Mouse (Mus musculus) neural tube, embryonic 11.5 days (tissue): ENCODE results near the gene Sgk1. TPM values are rescaled to one million over a fixed set of nuclear protein-coding genes. Genes with fewer than 3 reads are reported as not detected.

Source experiments
- ATAC-seq: fragments of 200-750 bp; cut with Nextera tagmentation; 2 replicates; pipeline ENCODE4 v1.8.0; 2017; ENCODE audit warnings: moderate number of reproducible peaks, mild to moderate bottlenecking, moderate TSS enrichment, moderate library complexity; ENCODE audit not compliant: insufficient read depth, low FRiP score, low TSS enrichment
- DNase-seq: peaks from one replicate; pipeline ENCODE4 v3.0.0-alpha.2; 2015; ENCODE audit warnings: low spot score
- H3K27ac ChIP-seq: fragments of 300-500 bp; sonication (generic); 2 replicates; pipeline ENCODE4 v1.5.1; 2014; ENCODE audit warnings: low read depth, mild to moderate bottlenecking, low read length
- H3K27me3 ChIP-seq: fragments of 300-500 bp; sonication (generic); 2 replicates; pipeline ENCODE4 v1.6.1; 2014; ENCODE audit warnings: mild to moderate bottlenecking, low read length, mixed read lengths; ENCODE audit not compliant: control insufficient read depth, insufficient read depth
- H3K36me3 ChIP-seq: fragments of 300-500 bp; sonication (generic); 2 replicates; pipeline ENCODE4 v1.6.1; 2014; ENCODE audit warnings: mild to moderate bottlenecking, low read length, moderate library complexity, mixed read lengths; ENCODE audit not compliant: control insufficient read depth, insufficient read depth
- H3K4me1 ChIP-seq: fragments of 300-500 bp; sonication (generic); 2 replicates; pipeline ENCODE4 v1.6.1; 2014; ENCODE audit warnings: low read length, mixed read lengths; ENCODE audit not compliant: control insufficient read depth, insufficient read depth
- H3K4me2 ChIP-seq: fragments of 300-500 bp; sonication (generic); 2 replicates; pipeline ENCODE4 v1.6.1; 2014; ENCODE audit warnings: low read depth, mild to moderate bottlenecking, moderate library complexity
- H3K4me3 ChIP-seq: fragments of 300-500 bp; sonication (generic); 2 replicates; pipeline ENCODE4 v1.5.1; 2014; ENCODE audit warnings: low read depth, low read length
- H3K9ac ChIP-seq: fragments of 300-500 bp; sonication (generic); 2 replicates; pipeline ENCODE4 v1.6.1; 2014; ENCODE audit warnings: mild to moderate bottlenecking, low read length
- H3K9me3 ChIP-seq: fragments of 300-500 bp; sonication (generic); 2 replicates; pipeline ENCODE4 v1.6.1; 2016; ENCODE audit warnings: low read length; ENCODE audit not compliant: control insufficient read depth
- WGBS: fragments of 180-500 bp; shearing (Covaris S2); extraction: QIAGEN DNeasy Blood & Tissue Kit; methylation state at CpG from one replicate; pipeline ENCODE4 v1.1.7; 2014; 5-methylcytosine and 5-hydroxymethylcytosine counted together
- polyA plus RNA-seq: library from polyadenylated mRNA; unstranded; fragments of >200 nt; fragmentation: Nextera tagmentation; extraction: Ambion mirVana; gene quantifications from 2 replicates; pipeline ENCODE4 v1.2.1, GENCODE M21; 2014

The Sgk1 gene
- 22.1 TPM in 2 replicates for polyA plus RNA-seq

DNA sequence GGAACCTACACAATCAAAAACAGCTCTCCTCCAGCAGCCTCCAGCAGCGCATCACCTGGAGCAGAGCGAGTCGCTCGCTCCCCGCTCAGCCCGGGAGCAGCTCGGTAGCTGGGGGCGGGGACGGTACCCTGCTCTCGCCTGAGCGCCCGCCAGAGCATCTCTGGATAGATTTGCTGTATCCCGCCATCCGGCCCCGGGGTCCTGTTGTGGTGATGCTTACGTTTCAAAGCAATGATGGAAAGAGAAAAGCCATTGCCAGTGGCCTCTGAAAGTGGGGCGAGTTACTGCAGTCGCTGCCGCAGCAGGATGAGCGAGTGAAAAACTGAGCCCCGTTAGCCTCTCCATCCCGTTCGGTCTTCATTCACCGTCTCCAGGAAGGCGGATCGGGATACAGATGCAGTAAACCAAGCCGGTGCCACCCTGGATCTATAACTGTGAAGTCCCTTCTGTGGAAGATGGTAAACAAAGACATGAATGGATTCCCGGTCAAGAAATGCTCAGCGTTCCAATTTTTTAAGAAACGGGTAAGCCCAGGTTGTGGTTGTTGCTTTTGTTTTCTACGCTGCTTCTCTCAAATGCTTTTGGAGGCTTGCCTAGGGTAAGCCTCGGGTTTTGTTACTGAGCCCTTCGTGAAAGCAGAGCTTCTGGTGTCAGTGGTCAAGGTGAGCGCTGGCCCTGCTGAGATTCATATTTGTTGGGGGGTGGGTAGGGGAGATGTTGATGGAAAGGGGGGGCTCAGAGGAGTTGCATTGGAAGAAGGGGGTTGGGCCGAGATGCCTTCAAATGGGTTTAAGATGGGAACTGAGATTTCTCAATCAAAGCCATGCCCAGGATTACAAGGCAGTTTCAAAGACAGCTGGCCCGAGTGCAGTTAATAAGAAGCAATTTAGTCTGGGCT, at the start of gene Sgk1:
TSS of gene Sgk1 (plus strand) at position 1 of the 898 bp plus-strand sequence.
- H3K9me3 ChIP-seq: no peaks in the 10 kb centered on the region
- no peaks in the 10 kb centered on the region for H3K27me3 ChIP-seq
- peak within 1 kb of the TSS; percentile 71 for H3K4me2 ChIP-seq
- peak within 1 kb of the TSS; percentile 52 for H3K9ac ChIP-seq
- peaks cover 11% of the 10 kb centered on the region for H3K4me1 ChIP-seq
- DNase-seq (peak; percentile 56), ATAC-seq (peak; percentile 75; the same call in 1 of the 2 replicates)
- no peaks in the 10 kb centered on the region for H3K36me3 ChIP-seq
- WGBS: under 1% methylated on average over 36 of the region's 36 CpGs
- H3K27ac ChIP-seq: peak within 1 kb of the TSS; percentile 28
- peak within 1 kb of the TSS; percentile 39 for H3K4me3 ChIP-seq

DNA sequence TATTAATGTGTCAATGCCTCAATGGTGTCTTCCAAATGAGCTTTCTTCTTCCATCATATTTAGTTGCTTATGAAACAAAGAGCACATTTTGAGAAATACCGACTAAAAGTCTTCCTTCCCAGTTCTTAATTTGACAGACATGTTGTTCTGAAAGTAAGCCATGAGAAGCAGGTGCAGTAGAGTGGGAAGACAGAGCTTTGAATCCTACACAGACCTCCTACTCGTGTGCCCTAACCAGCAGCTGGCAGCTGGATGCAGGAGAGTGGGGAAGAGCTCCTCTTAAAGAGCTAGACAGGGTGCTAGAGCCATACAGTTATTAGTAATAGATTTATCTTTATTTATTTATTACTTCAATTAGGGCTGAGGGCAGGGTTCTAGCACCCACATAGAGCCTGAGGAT, 49.7 kb upstream of the Sgk1 start:
- H3K27me3 ChIP-seq: no peaks in the 10 kb centered on the region
- H3K36me3 ChIP-seq: no peaks in the 10 kb centered on the region
- H3K27ac ChIP-seq: no peak overlapping the region
- H3K4me2 ChIP-seq: no peak overlapping the region
- no peak overlapping the region for H3K4me3 ChIP-seq
- ATAC-seq: no peak
- 82% methylated on average over 2 of the region's 2 CpGs for WGBS
- no peak overlapping the region for H3K9ac ChIP-seq
- no peaks in the 10 kb centered on the region for H3K9me3 ChIP-seq
- no peaks in the 10 kb centered on the region for H3K4me1 ChIP-seq
- DNase-seq: no peak

DNA sequence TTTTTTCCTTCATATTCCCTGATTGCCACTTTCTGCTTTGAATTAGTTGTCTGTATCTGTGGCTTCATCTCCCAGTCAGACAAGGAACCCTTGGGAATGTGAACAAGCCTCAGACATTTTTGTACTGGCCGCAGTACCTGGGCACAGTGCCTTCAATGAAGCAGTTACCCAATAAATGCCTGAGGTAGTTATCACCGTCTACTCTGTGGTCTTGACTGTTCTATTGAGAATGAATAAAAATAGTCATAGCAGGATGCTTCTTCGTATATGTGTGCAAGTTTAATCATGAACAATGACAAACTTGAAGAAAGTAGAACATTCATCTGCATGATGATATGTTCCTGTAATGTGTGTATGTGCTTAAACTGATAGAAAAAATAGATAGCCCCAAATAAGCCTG, 48.2 kb upstream of the Sgk1 start:
- H3K9me3 ChIP-seq: no peaks in the 10 kb centered on the region
- H3K9ac ChIP-seq: no peak overlapping the region
- H3K36me3 ChIP-seq: no peaks in the 10 kb centered on the region
- H3K4me2 ChIP-seq: no peak overlapping the region
- no peak overlapping the region for H3K27ac ChIP-seq
- 92% methylated on average over 3 of the region's 3 CpGs for WGBS
- DNase-seq: no peak
- no peaks in the 10 kb centered on the region for H3K27me3 ChIP-seq
- no peak for ATAC-seq
- no peak overlapping the region for H3K4me3 ChIP-seq
- no peaks in the 10 kb centered on the region for H3K4me1 ChIP-seq

DNA sequence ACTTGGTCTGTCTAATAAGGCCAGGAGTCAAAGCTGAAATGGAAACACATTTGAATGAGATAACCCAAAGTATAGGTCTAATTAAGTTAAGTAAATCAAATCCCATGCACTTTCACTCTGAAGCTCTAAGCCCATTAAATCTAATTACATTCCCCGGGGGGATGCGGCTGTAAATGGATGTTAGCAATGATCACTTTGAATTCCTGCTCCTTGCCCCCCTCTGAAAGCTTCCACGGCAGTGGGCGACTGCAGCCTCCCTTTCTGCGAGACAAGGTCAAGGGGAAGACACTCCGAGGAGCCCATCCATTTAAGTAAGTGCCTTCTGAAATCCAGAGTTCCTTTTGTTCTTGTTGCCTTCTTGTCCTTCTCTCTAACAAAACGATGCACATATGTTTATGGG, 46.9 kb upstream of the Sgk1 start:
- WGBS: 57% methylated on average over 7 of the region's 7 CpGs
- ATAC-seq (no peak), DNase-seq (no peak)
- H3K4me2 ChIP-seq: no peak overlapping the region
- no peak overlapping the region for H3K9ac ChIP-seq
- H3K36me3 ChIP-seq: no peaks in the 10 kb centered on the region
- H3K4me3 ChIP-seq: no peak overlapping the region
- no peaks in the 10 kb centered on the region for H3K9me3 ChIP-seq
- no peaks in the 10 kb centered on the region for H3K4me1 ChIP-seq
- H3K27me3 ChIP-seq: no peaks in the 10 kb centered on the region
- no peak overlapping the region for H3K27ac ChIP-seq

DNA sequence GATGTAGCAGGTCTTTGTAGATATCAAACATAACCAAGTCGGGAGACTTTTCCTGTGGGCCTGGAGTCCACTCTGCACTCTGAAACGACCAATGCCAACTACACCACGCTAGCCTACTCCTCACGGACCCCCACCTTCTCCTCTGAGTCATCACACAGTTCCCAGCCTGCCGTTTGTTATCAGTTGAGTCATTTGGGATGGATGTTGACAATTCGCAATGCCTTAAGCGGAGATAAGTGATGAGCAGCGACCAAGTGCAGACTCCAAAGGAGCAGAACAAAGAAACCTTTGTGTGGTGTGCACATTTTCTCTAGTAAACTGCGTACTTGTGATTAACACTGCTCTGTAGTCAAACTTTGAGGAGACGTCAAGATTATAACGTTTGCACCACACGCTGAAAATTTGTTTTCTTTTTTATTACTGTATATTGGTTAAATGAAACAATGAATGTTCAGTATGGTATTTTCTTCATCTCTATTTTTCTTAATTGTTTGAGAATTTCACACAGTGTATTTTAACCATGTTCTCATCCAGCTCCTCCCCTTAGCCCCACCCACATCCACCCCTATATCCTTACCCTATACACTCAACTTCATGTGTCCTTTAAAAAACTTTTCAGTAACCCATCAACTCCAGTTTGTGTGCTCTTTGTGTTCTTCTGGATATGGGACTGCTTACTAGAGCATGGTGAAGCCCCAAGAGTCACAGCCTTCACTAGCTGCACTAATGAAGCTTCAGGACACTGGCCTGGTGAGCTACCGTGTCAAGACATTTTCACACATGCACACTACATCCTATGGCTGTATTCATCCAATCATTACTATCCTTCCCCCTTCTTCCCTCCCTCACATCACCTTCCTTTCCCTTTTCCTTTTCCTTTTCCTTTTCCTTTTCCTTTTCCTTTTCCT, 42.5 kb upstream of the Sgk1 start:
- Histone ChIP-seq H3K36me3 (no peaks in the 10 kb centered on the region), H3K27me3 (no peaks in the 10 kb centered on the region), H3K9me3 (no peaks in the 10 kb centered on the region), H3K4me3 (no peak overlapping the region), H3K27ac (no peak overlapping the region), H3K9ac (no peak overlapping the region), H3K4me2 (no peak overlapping the region), H3K4me1 (no peaks in the 10 kb centered on the region)
- ATAC-seq (no peak), DNase-seq (no peak)
- WGBS: 79% methylated on average over 13 of the region's 13 CpGs

DNA sequence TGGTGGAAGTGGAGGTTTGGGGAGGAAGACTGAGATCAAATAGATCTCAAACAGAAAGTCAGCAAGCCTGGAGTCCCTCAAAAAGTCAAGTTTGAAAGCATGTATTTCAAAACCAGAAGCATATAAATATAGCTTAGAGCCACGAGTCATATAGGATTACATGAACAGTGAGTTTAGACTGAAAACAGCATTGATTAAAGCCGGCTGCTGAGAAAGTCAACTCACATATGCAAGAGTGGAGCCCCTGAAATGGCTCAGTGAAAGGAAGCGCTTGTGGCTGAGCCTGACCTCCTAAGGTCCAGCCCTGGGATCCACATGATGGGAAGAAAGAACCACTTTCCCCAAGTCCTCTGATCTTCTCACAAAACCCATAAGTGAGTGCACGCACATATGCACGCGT, 38.7 kb upstream of the Sgk1 start:
- H3K36me3 ChIP-seq: no peaks in the 10 kb centered on the region
- no peak for ATAC-seq
- DNase-seq: no peak
- no peak overlapping the region for H3K4me3 ChIP-seq
- H3K9ac ChIP-seq: no peak overlapping the region
- H3K9me3 ChIP-seq: no peaks in the 10 kb centered on the region
- H3K4me2 ChIP-seq: no peak overlapping the region
- 95% methylated on average over 6 of the region's 6 CpGs for WGBS
- no peak overlapping the region for H3K27ac ChIP-seq
- H3K4me1 ChIP-seq: no peaks in the 10 kb centered on the region
- H3K27me3 ChIP-seq: no peaks in the 10 kb centered on the region

DNA sequence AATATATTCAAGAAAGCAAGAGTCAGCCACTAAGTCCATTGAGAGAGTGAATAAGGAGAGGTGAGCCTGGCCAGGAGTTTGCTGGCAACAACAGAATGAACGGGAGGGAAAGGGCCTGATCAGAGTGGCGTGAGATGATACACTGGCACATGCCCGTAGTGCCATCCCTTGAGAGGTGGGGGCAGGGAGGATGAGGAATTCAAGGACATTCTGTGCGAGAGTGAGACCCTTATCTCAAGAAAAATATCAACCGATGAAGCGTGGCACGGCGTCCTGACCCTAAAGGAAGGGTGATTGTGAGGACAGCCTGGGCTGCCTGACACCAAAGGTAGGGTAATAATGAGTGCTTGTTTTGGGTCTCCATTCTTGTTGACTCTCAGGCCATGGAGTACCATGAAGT, 38.1 kb upstream of the Sgk1 start:
- ATAC-seq: no peak
- no peak overlapping the region for H3K27ac ChIP-seq
- DNase-seq: no peak
- no peak overlapping the region for H3K9ac ChIP-seq
- no peaks in the 10 kb centered on the region for H3K9me3 ChIP-seq
- 83% methylated on average over 8 of the region's 8 CpGs for WGBS
- no peaks in the 10 kb centered on the region for H3K4me1 ChIP-seq
- no peak overlapping the region for H3K4me3 ChIP-seq
- H3K27me3 ChIP-seq: no peaks in the 10 kb centered on the region
- H3K4me2 ChIP-seq: no peak overlapping the region
- no peaks in the 10 kb centered on the region for H3K36me3 ChIP-seq

DNA sequence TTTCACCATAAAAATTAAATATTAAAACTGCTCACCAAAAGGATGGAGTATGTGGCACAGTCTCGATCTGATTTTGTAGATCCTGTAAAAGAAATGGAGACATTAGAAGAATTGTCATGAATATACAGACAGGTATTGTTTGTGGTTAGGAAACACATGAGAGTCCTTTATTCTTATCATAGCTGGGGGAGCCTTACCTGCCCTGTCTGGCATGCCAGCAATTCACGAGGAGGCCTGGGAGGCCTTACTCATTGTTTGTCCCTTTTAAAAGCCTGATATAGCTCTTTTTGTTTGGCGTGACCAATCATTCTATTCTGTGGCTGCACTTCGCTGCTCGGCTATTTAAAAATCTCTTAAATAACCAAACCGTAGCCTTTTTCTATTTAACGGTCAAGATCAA, 37.6 kb upstream of the Sgk1 start:
- H3K4me3 ChIP-seq: no peak overlapping the region
- no peaks in the 10 kb centered on the region for H3K9me3 ChIP-seq
- DNase-seq (no peak), ATAC-seq (no peak)
- H3K27me3 ChIP-seq: no peaks in the 10 kb centered on the region
- H3K27ac ChIP-seq: no peak overlapping the region
- H3K36me3 ChIP-seq: no peaks in the 10 kb centered on the region
- H3K9ac ChIP-seq: no peak overlapping the region
- H3K4me1 ChIP-seq: no peaks in the 10 kb centered on the region
- H3K4me2 ChIP-seq: no peak overlapping the region
- 55% methylated on average over 7 of the region's 7 CpGs for WGBS
